Mouse (Mus musculus): ENCODE measurements around the gene Lin7b. TPM values are rescaled to one million over a fixed set of nuclear protein-coding genes. Genes with fewer than 3 reads are reported as not detected.

The Lin7b gene
- polyA plus RNA-seq, 1 experiment from 2014 or later = not detected

DNA sequence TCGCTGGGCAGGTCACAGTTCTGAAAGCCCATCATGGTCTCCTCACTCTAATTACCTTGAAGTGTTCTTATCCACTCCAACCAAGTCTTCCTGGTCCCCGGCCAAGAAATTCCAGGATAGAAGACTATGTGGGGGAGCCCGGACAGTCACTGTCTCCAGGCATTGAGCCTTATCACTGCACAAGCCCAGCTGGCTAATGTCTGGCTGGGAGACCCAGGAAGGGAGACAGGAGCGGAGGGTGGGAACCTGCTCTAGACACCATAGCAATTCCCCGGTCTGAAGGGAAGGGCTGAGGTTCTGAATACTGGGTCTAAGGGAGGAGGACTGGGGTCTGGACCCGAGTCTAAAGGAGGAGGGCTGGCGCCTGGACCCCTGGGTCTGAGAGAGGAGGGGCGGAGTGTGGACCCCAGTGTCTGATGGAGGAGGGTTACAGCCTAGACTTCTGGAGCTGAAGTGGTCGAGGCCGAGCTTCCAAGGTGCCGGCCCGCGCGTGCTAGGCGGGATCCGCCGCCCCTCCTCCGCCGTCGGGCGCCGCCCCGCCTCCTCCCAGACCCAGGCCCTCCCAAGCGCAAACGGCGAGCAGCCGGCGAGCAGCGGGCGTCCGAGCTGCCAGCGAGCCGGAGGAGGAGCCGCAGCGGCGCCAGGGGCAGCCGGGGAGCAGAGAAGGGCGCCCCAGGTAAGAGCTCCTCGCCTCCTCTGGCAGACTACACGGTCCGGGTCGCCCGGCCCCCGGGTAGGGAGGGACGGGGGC is 42.9 kb upstream of the Lin7b start, which contains the start of gene Ntf5:
TSS of gene Ntf5 (plus strand) at position 583 of the 751 bp plus-strand sequence.
- TF ChIP-seq CTCF (IDR thresholded peaks at IDR 0.05) = no peak
- no peak for TF ChIP-seq EP300 (IDR thresholded peaks at IDR 0.05)
- ATAC-seq (peak; percentile 58), DNase-seq (ENCODE audit: low spot score) (peak; percentile 58)
- Histone ChIP-seq H3K27ac (ENCODE audit: low read length) (peak within 1 kb of the TSS; percentile 47; the same call in 1 of the 2 replicates), H3K4me2 (replicated peaks; ENCODE audit: low read depth, low read length) (peak within 1 kb of the TSS; percentile 91), H3K27me3 (replicated peaks; ENCODE audit: insufficient read depth, low read length) (peaks cover 39% of the 10 kb centered on the region), H3K9ac (replicated peaks; ENCODE audit: low read depth) (peak within 1 kb of the TSS; percentile 29; the same call in 1 of the 2 replicates), H3K4me1 (ENCODE audit: insufficient read depth, low read depth, low read length) (no peaks in the 10 kb centered on the region; the same call in 1 of the 2 replicates), H3K9me3 (ENCODE audit: low read length) (no peaks in the 10 kb centered on the region), H3K4me3 (ENCODE audit: low read depth, low read length) (peak within 1 kb of the TSS; percentile 45), H3K36me3 (ENCODE audit: insufficient read depth, low read length) (no peaks in the 10 kb centered on the region)
- 4% methylated on average over 26 of the region's 45 CpGs for WGBS

DNA sequence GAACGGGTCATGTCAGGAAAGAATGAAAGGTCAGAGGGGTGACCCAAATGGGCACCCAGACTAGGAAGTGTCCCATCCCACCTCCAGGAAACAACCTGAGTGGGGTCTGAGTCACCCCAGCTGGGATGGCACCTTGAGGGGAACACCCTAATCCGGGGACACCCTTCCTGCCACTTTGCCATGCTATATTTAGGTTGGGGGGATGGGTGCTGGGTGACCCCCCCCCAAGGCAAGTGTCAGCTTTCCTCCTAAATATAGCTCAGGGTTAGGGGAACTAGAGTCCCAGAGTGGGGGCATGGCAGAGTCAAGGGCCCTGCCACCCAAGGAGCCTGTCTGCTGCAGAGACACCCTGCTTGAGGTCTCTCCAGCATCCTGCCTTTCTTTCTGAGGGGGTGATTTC is 42.0 kb upstream of the Lin7b start:
- TF ChIP-seq CTCF (IDR thresholded peaks at IDR 0.05) = no peak
- no peak for TF ChIP-seq EP300 (IDR thresholded peaks at IDR 0.05)
- H3K4me3 ChIP-seq (ENCODE audit: low read depth, low read length) = no peak overlapping the region
- no peaks in the 10 kb centered on the region; the same call in 1 of the 2 replicates for H3K4me1 ChIP-seq (ENCODE audit: insufficient read depth, low read depth, low read length)
- H3K27me3 ChIP-seq (replicated peaks; ENCODE audit: insufficient read depth, low read length) = peaks cover 48% of the 10 kb centered on the region
- no peak for ATAC-seq
- H3K9ac ChIP-seq (replicated peaks; ENCODE audit: low read depth) = no peak overlapping the region
- no peak overlapping the region for H3K27ac ChIP-seq (ENCODE audit: low read length)
- no peaks in the 10 kb centered on the region for H3K36me3 ChIP-seq (ENCODE audit: insufficient read depth, low read length)
- no peaks in the 10 kb centered on the region for H3K9me3 ChIP-seq (ENCODE audit: low read length)
- no peak for DNase-seq (ENCODE audit: low spot score)
- 71% methylated on average over 2 of the region's 2 CpGs for WGBS
- no peak overlapping the region for H3K4me2 ChIP-seq (replicated peaks; ENCODE audit: low read depth, low read length)

DNA sequence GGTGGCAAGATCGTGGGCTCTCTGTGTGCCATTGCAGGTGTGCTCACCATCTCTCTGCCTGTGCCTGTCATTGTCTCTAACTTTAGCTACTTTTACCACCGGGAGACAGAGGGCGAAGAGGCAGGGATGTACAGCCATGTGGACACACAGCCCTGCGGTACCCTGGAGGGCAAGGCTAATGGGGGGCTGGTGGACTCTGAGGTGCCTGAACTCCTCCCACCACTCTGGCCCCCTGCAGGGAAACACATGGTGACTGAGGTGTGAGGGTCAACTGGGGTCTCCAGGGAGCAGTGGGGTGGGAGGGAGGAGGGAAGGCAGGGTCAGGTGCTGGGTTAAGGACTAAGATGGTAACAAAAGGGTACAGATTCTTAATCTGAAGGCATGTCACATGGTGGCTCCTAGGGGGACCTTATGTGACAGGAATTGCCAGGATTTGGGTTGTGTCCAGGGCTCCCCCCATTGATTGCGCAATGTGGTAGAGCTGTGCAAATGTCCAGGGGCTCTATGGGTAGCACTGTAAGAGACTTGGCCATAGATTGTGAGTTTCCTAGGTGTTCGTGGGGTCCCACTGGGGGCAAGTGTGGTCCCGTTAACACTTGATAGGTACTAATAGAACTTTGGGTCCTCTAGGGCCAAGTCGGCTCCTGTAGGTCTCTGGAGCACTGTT is 39.2 kb upstream of the Lin7b start:
- Histone ChIP-seq H3K4me3 (ENCODE audit: low read depth, low read length) (no peak overlapping the region), H3K9me3 (ENCODE audit: low read length) (no peaks in the 10 kb centered on the region), H3K27me3 (replicated peaks; ENCODE audit: insufficient read depth, low read length) (peaks cover 48% of the 10 kb centered on the region), H3K27ac (ENCODE audit: low read length) (no peak overlapping the region), H3K4me2 (replicated peaks; ENCODE audit: low read depth, low read length) (no peak overlapping the region), H3K4me1 (ENCODE audit: insufficient read depth, low read depth, low read length) (peaks cover 5% of the 10 kb centered on the region; the same call in 1 of the 2 replicates), H3K9ac (replicated peaks; ENCODE audit: low read depth) (no peak overlapping the region), H3K36me3 (ENCODE audit: insufficient read depth, low read length) (no peaks in the 10 kb centered on the region)
- TF ChIP-seq CTCF (IDR thresholded peaks at IDR 0.05) (no peak), EP300 (IDR thresholded peaks at IDR 0.05) (no peak)
- WGBS = 84% methylated on average over 8 of the region's 8 CpGs
- no peak for DNase-seq (ENCODE audit: low spot score)
- no peak for ATAC-seq

DNA sequence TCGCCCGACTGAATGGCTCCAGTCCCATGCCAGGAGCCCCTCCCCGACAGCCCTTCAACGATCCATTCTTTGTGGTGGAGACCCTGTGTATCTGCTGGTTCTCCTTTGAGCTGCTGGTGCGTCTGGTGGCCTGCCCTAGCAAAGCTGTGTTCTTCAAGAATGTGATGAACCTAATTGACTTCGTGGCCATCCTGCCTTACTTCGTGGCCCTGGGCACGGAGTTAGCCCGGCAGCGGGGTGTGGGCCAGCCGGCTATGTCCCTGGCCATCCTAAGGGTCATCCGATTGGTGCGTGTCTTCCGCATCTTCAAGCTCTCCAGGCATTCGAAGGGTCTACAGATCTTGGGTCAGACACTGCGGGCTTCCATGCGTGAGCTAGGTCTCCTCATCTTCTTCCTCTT is 38.6 kb upstream of the Lin7b start:
- H3K27me3 ChIP-seq (replicated peaks; ENCODE audit: insufficient read depth, low read length) = peaks cover 41% of the 10 kb centered on the region
- ATAC-seq = no peak
- 87% methylated on average over 17 of the region's 17 CpGs for WGBS

DNA sequence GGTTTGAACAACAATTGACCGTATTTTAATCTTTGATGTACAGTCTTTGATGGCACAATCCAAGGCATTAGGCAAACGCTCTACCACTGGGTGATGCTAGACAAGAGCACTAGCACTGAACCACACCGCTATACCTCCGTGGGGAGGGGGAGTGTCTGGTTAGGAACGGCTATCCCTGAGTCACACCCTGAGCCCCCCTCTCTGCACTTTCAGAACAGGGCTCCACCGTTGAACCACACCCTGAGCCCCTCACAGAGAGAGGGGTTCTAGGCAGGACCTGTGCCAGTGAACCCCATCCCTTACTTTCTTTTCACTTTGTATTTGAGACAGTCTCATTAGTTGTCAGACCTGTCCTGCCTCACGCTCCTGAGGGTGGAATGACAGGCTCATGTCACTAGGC is 38.0 kb upstream of the Lin7b start:
- no peak overlapping the region for H3K4me2 ChIP-seq (replicated peaks; ENCODE audit: low read depth, low read length)

More for the DNA sequence above, 38.6 kb upstream of the Lin7b start:
- Histone ChIP-seq H3K4me3 (ENCODE audit: low read depth, low read length) (no peak overlapping the region), H3K4me1 (ENCODE audit: insufficient read depth, low read depth, low read length) (peaks cover 5% of the 10 kb centered on the region; the same call in 1 of the 2 replicates), H3K27ac (ENCODE audit: low read length) (no peak overlapping the region), H3K4me2 (replicated peaks; ENCODE audit: low read depth, low read length) (no peak overlapping the region), H3K9me3 (ENCODE audit: low read length) (no peaks in the 10 kb centered on the region), H3K9ac (replicated peaks; ENCODE audit: low read depth) (no peak overlapping the region), H3K36me3 (ENCODE audit: insufficient read depth, low read length) (no peaks in the 10 kb centered on the region)
- no peak for DNase-seq (ENCODE audit: low spot score)
- no peak for TF ChIP-seq EP300 (IDR thresholded peaks at IDR 0.05)
- TF ChIP-seq CTCF (IDR thresholded peaks at IDR 0.05) = no peak

DNA sequence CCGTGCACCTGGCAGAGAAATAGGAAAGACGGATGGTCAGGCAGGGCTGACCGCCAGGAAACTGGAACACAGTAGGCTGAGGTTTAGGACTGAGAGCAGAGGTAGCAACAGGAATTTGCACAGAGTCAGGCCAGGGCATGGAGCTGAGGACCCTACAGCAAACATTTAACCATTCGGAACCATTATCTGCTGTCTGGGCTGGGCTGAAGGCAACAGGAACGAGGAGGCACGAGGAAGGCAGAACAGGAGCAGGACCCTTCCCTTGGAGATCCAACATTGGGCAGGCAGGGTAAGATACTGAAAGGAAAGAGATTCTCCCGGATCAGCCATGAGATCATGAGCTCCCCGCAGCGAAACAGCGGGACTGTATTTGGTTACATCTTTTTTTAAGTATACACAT is 37.5 kb upstream of the Lin7b start:
- H3K9me3 ChIP-seq (ENCODE audit: low read length) = no peaks in the 10 kb centered on the region
- ATAC-seq (no peak), DNase-seq (ENCODE audit: low spot score) (no peak)
- H3K4me1 ChIP-seq (ENCODE audit: insufficient read depth, low read depth, low read length) = 0 out of 2 replicates have a peak, but pooled peaks cover 5% of the 10 kb centered on the region
- 74% methylated on average over 10 of the region's 10 CpGs for WGBS
- no peak overlapping the region for H3K4me2 ChIP-seq (replicated peaks; ENCODE audit: low read depth, low read length)
- H3K9ac ChIP-seq (replicated peaks; ENCODE audit: low read depth) = no peak overlapping the region
- peaks cover 33% of the 10 kb centered on the region for H3K27me3 ChIP-seq (replicated peaks; ENCODE audit: insufficient read depth, low read length)
- TF ChIP-seq CTCF (IDR thresholded peaks at IDR 0.05) (no peak), EP300 (IDR thresholded peaks at IDR 0.05) (no peak)
- H3K36me3 ChIP-seq (ENCODE audit: insufficient read depth, low read length) = no peaks in the 10 kb centered on the region
- no peak overlapping the region for H3K4me3 ChIP-seq (ENCODE audit: low read depth, low read length)
- no peak overlapping the region for H3K27ac ChIP-seq (ENCODE audit: low read length)

More for the DNA sequence above, 38.0 kb upstream of the Lin7b start:
- Histone ChIP-seq H3K9me3 (ENCODE audit: low read length) (no peaks in the 10 kb centered on the region), H3K36me3 (ENCODE audit: insufficient read depth, low read length) (no peaks in the 10 kb centered on the region), H3K4me3 (ENCODE audit: low read depth, low read length) (no peak overlapping the region), H3K9ac (replicated peaks; ENCODE audit: low read depth) (no peak overlapping the region), H3K27me3 (replicated peaks; ENCODE audit: insufficient read depth, low read length) (peaks cover 35% of the 10 kb centered on the region), H3K27ac (ENCODE audit: low read length) (no peak overlapping the region), H3K4me1 (ENCODE audit: insufficient read depth, low read depth, low read length) (peaks cover 5% of the 10 kb centered on the region; the same call in 1 of the 2 replicates)
- no peak for ATAC-seq
- 69% methylated on average over 7 of the region's 7 CpGs for WGBS
- no peak for TF ChIP-seq EP300 (IDR thresholded peaks at IDR 0.05)
- TF ChIP-seq CTCF (IDR thresholded peaks at IDR 0.05) = no peak
- no peak for DNase-seq (ENCODE audit: low spot score)

All from lung, postnatal 0 days (tissue).